Mouse (Mus musculus) heart, embryonic 15.5 days (tissue): Measurements from ENCODE around the gene Gm853. TPM values are rescaled to one million over a fixed set of nuclear protein-coding genes. Genes with fewer than 3 reads are reported as not detected.
A peak's percentile ranks its signal among the peaks of the same experiment; 100 is the strongest.

Experiments used
- ATAC-seq: fragments of 200-750 bp; cut with Nextera tagmentation; replicated peaks from 2 replicates; pipeline ENCODE4 v1.8.0; 2017; ENCODE audit warnings: low read depth, moderate TSS enrichment; ENCODE audit not compliant: insufficient number of reproducible peaks, insufficient read depth, low FRiP score
- H3K27ac ChIP-seq: fragments of 300-500 bp; sonication (generic); 2 replicates; pipeline ENCODE4 v1.5.1; 2015; ENCODE audit warnings: mild to moderate bottlenecking, inconsistent platforms
- H3K27me3 ChIP-seq: fragments of 300-500 bp; sonication (generic); 2 replicates; pipeline ENCODE4 v1.6.1; 2015; ENCODE audit warnings: inconsistent platforms
- H3K36me3 ChIP-seq: fragments of 300-500 bp; sonication (generic); 2 replicates; pipeline ENCODE4 v1.6.1; 2015; ENCODE audit warnings: mild to moderate bottlenecking, inconsistent platforms
- H3K4me1 ChIP-seq: fragments of 300-500 bp; sonication (generic); replicated peaks from 2 replicates; pipeline ENCODE4 v1.6.1; 2015; ENCODE audit warnings: inconsistent platforms
- H3K4me2 ChIP-seq: fragments of 300-500 bp; sonication (generic); 2 replicates; pipeline ENCODE4 v1.6.1; 2015; ENCODE audit warnings: inconsistent platforms, mild to moderate bottlenecking, moderate library complexity
- H3K4me3 ChIP-seq: fragments of 300-500 bp; sonication (generic); 2 replicates; pipeline ENCODE4 v1.5.1; 2015; ENCODE audit warnings: mild to moderate bottlenecking, inconsistent platforms
- H3K9ac ChIP-seq: fragments of 300-500 bp; sonication (generic); 2 replicates; pipeline ENCODE4 v1.6.1; 2015; ENCODE audit warnings: mild to moderate bottlenecking, inconsistent platforms
- H3K9me3 ChIP-seq: fragments of 300-500 bp; sonication (generic); replicated peaks from 2 replicates; pipeline ENCODE4 v1.6.1; 2016; ENCODE audit warnings: inconsistent platforms
- WGBS: fragments of 180-500 bp; shearing (Covaris S2); methylation state at CpG from one replicate; pipeline ENCODE4 v1.1.7; 2015; ENCODE audit warnings: mixed read lengths; 5-methylcytosine and 5-hydroxymethylcytosine counted together
- polyA plus RNA-seq: library from polyadenylated mRNA; unstranded; fragments of >200 nt; fragmentation: Nextera tagmentation; extraction: Ambion mirVana; gene quantifications from 2 replicates; pipeline ENCODE4 v1.2.1, GENCODE M21; 2015

The Gm853 gene
- polyA plus RNA-seq, 1 experiment from 2014 or later: not detected

DNA sequence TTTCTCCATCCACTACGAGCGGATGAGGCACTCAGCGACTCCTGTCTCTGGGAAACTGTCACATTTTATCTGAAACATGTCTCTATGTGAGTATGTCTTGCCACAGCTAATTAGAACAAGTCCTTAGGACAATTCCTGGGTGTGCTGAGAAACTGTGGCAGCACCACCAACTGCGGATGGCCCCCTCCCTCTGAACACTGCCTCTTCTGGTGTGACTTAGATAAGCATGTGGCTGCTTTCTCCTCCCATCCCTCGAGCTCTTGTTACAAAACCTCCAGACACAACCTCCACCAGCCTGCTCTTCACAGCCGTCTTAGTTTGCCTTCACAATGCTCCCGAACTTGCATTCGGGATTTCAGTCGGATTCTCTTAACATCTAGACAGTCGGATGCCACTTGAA is 8.3 kb downstream of the Gm853 start:
- Histone ChIP-seq H3K36me3 (no peaks in the 10 kb centered on the region), H3K27ac (no peak overlapping the region)
- ATAC-seq: no peak

DNA sequence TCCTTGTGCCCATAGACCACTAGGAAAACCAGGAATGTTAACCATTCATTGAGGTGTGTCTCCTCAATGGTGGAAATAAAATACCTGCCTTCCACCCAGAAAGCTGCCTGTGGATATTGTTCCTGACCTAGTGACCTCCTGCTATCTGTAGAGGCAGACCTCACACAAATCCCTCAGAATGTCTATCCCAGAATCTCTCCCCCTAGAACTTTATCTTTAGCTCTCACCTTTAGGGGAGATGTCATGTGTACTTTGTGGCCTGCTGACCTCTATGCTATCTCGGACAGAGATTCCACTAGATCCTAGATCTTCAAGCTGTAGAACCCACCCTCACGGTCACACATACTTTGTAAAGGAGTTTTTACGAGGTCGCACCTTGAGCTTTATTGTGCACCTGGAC is 9.0 kb downstream of the Gm853 start:
- Histone ChIP-seq H3K27ac (no peak overlapping the region), H3K4me1 (no peaks in the 10 kb centered on the region), H3K27me3 (no peaks in the 10 kb centered on the region), H3K4me3 (no peak overlapping the region), H3K4me2 (no peak overlapping the region), H3K36me3 (no peaks in the 10 kb centered on the region), H3K9me3 (no peaks in the 10 kb centered on the region), H3K9ac (no peak overlapping the region)
- no peak for ATAC-seq
- WGBS: 79% methylated on average over 4 of the region's 4 CpGs

More for the DNA sequence above, 8.3 kb downstream of the Gm853 start:
- WGBS: 57% methylated on average over 10 of the region's 10 CpGs
- H3K4me3 ChIP-seq: no peak overlapping the region
- H3K9ac ChIP-seq: no peak overlapping the region
- H3K4me1 ChIP-seq: no peaks in the 10 kb centered on the region
- H3K9me3 ChIP-seq: no peaks in the 10 kb centered on the region
- H3K4me2 ChIP-seq: no peak overlapping the region
- no peaks in the 10 kb centered on the region for H3K27me3 ChIP-seq

DNA sequence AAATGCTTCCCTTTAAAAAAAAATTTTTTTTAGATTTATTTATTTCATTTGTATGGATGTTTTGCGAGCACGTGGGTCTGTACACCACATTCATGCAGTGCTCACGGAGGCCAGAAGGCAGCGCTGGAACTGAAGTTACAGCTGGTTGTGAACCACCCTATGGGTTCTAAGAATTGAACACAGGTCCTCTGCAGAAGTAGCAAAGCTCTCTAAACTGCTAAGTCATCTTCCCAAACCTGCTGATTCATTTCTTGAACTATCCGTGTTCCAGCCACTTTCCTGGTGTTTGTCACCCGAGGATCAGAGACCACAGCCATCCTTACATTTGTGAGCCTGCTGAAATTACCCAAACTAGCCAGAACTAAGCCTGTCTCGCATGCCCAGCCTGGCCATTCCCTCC is 9.8 kb downstream of the Gm853 start:
- H3K9me3 ChIP-seq: no peaks in the 10 kb centered on the region
- no peak overlapping the region for H3K4me2 ChIP-seq
- 72% methylated on average over 7 of the region's 7 CpGs for WGBS
- no peaks in the 10 kb centered on the region for H3K4me1 ChIP-seq
- H3K27me3 ChIP-seq: no peaks in the 10 kb centered on the region
- H3K36me3 ChIP-seq: no peaks in the 10 kb centered on the region
- H3K9ac ChIP-seq: no peak overlapping the region
- H3K4me3 ChIP-seq: no peak overlapping the region
- ATAC-seq: no peak
- H3K27ac ChIP-seq: no peak overlapping the region

DNA sequence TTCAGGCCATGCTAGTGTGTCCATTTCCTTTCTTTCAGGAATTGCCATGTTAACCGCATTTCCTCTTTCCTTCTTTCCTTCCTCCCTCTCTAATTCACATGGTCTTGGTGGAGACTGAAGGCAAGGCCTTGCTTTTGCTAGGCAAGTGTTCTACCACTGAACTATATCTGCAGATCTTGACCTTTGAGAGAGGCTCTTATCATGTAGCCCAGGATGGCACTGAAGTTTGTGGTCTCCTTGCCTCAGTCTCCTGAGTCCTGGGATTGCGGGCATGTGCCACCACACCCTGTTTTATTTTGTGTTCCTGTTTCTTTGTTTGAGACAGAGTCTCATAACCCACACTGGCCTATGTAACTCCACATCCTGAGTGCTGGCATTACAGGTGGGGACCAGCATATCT is 10.3 kb downstream of the Gm853 start:
- Histone ChIP-seq H3K27ac (no peak overlapping the region), H3K4me2 (no peak overlapping the region), H3K9me3 (no peaks in the 10 kb centered on the region), H3K27me3 (no peaks in the 10 kb centered on the region), H3K36me3 (no peaks in the 10 kb centered on the region), H3K4me1 (no peaks in the 10 kb centered on the region), H3K4me3 (no peak overlapping the region), H3K9ac (no peak overlapping the region)
- WGBS: 92% methylated on average over 2 of the region's 2 CpGs
- no peak for ATAC-seq

DNA sequence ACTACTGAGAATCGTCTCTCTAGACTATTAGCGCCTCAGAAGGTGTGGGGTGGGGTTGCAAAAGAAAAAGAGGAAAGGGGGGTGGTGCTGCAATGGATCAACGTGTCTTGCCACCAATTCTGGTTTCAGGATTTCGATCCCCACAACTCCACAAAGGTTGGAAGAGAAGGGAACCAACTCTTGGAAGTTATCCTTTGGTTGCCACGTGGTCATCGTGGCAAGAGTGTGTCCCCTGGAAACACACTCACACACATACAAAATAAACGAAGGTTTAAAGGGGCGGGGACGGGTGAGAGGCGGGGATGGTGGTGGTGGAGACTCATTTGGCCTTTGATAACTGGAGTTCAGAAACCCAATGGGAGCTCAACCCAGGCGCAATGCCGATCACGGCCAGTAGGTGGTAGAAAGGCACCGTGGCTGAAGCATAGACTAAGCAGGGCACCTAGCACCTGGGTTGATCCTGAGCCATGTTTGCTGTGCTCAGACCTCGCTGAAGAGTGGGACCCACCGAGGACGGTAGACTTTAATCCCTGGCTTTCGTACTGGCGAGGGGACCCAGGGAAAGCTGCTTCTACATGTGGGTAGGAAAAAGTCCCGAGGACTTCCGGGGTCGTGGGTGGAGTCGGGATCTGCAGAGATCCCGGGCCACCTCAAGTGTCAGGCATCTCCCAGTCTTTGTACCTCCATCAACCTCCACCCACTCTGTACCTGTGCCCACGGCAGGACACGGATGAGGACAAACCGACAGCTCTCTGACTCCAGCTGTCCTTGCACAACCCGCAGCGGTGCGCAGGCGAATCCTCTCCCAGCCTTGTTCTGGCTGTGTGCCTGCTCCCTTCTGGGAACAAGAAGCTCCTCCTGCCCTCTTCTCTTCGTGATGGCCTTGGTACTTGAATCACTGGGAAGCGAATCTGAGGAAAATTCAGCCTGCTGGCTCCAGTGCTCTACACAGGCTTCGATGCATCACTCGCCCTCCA is 23.2 kb downstream of the Gm853 start:
- WGBS: 14% methylated on average over 35 of the region's 35 CpGs
- peak; percentile 73 for ATAC-seq
- peaks cover 5% of the 10 kb centered on the region for H3K4me1 ChIP-seq
- H3K9me3 ChIP-seq: no peaks in the 10 kb centered on the region
- H3K4me3 ChIP-seq: peak overlapping the region; percentile 50
- no peaks in the 10 kb centered on the region for H3K36me3 ChIP-seq
- peak overlapping the region; percentile 38 for H3K9ac ChIP-seq
- H3K27me3 ChIP-seq: peaks cover 31% of the 10 kb centered on the region
- no peak overlapping the region for H3K27ac ChIP-seq
- peak overlapping the region; percentile 88 for H3K4me2 ChIP-seq

DNA sequence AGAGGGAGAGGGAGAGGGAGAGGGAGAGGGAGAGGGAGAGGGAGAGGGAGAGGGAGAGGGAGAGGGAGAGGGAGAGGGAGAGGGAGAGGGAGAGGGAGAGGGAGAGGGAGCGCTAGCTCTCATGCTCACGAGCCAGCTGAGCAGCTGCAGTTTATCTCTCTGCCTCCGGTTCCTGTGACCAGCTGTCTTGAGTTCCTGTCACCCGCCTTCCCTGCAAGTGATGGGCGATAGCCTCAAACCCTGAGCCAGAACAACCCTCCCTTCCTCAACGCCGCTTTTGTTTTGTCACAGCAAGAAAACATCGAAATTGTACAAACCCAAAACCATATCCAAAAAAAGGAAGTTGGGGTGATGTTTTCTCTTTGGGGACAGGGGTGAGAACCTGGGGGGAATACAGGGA is 25.7 kb downstream of the Gm853 start:
- Histone ChIP-seq H3K4me2 (no peak overlapping the region), H3K4me1 (peaks cover 5% of the 10 kb centered on the region), H3K27ac (no peak overlapping the region), H3K4me3 (no peak overlapping the region), H3K27me3 (peaks cover 33% of the 10 kb centered on the region), H3K9ac (no peak overlapping the region), H3K9me3 (no peaks in the 10 kb centered on the region), H3K36me3 (no peaks in the 10 kb centered on the region)
- ATAC-seq: no peak
- WGBS: 49% methylated on average over 8 of the region's 8 CpGs

DNA sequence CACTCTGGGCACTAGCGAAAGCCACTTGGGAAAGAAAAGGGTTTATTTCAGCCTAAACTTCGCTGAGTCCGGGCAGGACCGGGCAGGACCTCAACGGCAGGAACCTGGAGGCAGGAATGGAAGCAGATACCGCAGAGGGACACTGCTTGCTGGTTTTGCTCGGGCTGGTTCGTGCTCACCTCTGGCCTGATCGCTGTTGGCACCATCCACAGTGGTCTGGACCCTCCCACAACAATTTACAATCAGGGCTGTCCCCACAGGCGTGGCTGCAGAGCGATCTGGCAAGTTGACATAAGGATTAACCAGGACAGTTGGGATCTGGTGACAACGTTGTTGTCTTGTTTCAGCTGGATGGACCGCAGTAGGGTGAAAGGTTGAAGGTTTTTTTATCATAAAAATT is 26.3 kb downstream of the Gm853 start:
- no peak for ATAC-seq
- 70% methylated on average over 13 of the region's 13 CpGs for WGBS
- peaks cover 31% of the 10 kb centered on the region for H3K27me3 ChIP-seq
- no peaks in the 10 kb centered on the region for H3K36me3 ChIP-seq
- no peak overlapping the region for H3K4me2 ChIP-seq
- H3K9ac ChIP-seq: no peak overlapping the region
- no peak overlapping the region for H3K27ac ChIP-seq
- H3K9me3 ChIP-seq: no peaks in the 10 kb centered on the region
- peaks cover 5% of the 10 kb centered on the region for H3K4me1 ChIP-seq
- no peak overlapping the region for H3K4me3 ChIP-seq

DNA sequence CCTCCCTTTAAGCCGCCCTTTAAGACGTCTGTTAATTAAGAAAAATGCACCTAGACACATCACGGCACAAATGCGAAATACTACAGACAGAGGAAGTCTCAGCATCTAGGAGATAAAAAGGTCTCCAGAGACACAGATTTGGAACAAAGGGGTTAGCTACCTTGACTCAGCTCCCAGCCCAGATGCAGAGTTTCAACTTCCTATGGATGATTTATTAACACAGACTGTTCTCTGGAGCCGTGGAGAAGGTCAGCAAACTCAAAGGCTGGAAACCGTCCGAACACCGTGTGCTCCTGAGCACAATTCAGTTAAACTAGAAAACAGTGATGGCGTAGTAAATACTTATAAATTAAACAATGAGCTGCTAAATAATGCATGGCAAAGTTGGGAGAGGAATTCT is 29.9 kb downstream of the Gm853 start:
- no peak overlapping the region for H3K4me3 ChIP-seq
- H3K9ac ChIP-seq: no peak overlapping the region
- H3K4me2 ChIP-seq: no peak overlapping the region
- no peak for ATAC-seq
- no peak overlapping the region for H3K27ac ChIP-seq
- H3K36me3 ChIP-seq: no peaks in the 10 kb centered on the region
- 48% methylated on average over 9 of the region's 9 CpGs for WGBS
- H3K4me1 ChIP-seq: peaks cover 4% of the 10 kb centered on the region
- H3K9me3 ChIP-seq: no peaks in the 10 kb centered on the region
- peaks cover 11% of the 10 kb centered on the region for H3K27me3 ChIP-seq

DNA sequence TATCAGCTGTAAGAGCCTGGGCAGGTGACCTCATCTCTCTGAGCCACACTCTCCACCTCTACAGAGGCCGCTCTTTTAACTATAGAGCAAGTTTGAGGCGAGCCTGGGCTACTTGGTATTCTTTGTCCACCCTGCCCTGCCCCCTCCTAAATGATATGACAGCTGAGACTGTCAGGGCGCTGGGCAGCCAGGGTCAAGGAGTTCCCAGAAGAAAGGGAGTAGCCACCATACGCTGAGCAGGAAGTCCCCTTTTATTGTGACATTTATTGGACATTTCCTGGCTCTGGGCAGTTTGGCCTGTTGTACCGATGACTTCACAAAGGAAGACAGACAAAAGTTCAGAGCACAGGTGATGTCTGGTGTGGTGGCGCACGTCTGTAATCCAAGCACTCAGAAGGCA is 32.6 kb downstream of the Gm853 start:
- Histone ChIP-seq H3K27ac (no peak overlapping the region), H3K9me3 (no peaks in the 10 kb centered on the region), H3K36me3 (no peaks in the 10 kb centered on the region), H3K4me1 (peaks cover 4% of the 10 kb centered on the region), H3K4me2 (no peak overlapping the region), H3K27me3 (peaks cover 11% of the 10 kb centered on the region; the same call in 1 of the 2 replicates), H3K9ac (no peak overlapping the region), H3K4me3 (no peak overlapping the region)
- 58% methylated on average over 7 of the region's 7 CpGs for WGBS
- no peak for ATAC-seq

DNA sequence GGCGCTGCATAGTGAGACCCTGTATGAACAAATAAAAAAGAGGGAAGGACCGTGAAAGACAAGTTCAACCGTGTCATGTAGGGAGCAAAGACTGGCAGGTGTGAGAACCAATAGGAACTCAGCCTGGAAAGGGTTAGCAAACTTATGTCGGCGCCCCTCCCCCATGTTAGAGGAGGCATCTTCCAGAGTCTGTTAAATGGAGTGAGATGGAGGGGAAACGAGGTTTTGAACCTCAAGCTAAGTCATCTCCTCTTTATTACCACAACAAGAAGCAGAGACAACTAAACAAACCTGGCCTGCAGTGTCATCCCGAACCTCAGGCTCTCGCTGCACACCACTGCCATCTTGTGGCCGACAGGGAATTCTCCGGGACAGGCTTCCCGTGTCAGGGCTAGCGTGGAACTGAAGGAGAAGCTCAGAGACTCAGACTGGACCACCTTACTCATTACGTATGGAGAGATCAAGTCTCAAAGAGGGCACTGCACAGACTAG is 33.3 kb downstream of the Gm853 start:
- ATAC-seq: no peak
- peaks cover 4% of the 10 kb centered on the region for H3K4me1 ChIP-seq
- no peaks in the 10 kb centered on the region for H3K36me3 ChIP-seq
- H3K9me3 ChIP-seq: no peaks in the 10 kb centered on the region
- H3K4me2 ChIP-seq: peak overlapping the region; percentile 52
- H3K9ac ChIP-seq: 0 out of 2 replicates have a peak overlapping the region, but pooled peaks have one; percentile 17
- no peak overlapping the region for H3K27ac ChIP-seq
- WGBS: 3% methylated on average over 13 of the region's 13 CpGs
- H3K4me3 ChIP-seq: peak overlapping the region; percentile 35
- peaks cover 11% of the 10 kb centered on the region; the same call in 1 of the 2 replicates for H3K27me3 ChIP-seq

DNA sequence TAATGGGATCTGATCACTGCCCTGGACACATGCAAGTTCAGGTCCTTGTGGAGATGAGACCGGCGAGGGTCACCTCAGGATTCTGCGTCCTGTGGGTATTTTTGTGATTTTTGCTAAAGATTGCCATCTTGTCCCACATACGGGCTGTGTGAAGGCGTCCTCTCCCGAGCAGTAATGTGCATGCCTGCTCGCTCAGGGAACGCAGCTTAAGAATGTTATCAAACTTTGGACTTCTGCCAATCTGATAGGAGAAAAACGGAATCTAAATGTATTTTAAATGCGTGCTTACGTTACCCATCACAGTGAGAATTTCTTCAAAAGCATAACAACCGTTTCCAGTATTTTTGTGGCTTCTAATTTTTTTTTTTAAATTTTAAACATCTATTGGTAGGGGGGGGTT is 35.3 kb downstream of the Gm853 start:
- peaks cover 11% of the 10 kb centered on the region for H3K4me1 ChIP-seq
- H3K9me3 ChIP-seq: no peaks in the 10 kb centered on the region
- H3K9ac ChIP-seq: no peak overlapping the region
- no peak overlapping the region for H3K27ac ChIP-seq
- ATAC-seq: no peak
- H3K36me3 ChIP-seq: no peaks in the 10 kb centered on the region
- no peak overlapping the region for H3K4me3 ChIP-seq
- 53% methylated on average over 12 of the region's 12 CpGs for WGBS
- H3K27me3 ChIP-seq: peaks cover 10% of the 10 kb centered on the region; the same call in 1 of the 2 replicates
- H3K4me2 ChIP-seq: no peak overlapping the region
